ENCODE assay signal across 15 mouse cellular contexts in genomic region chr3:144679701-144680159, GRCm38 (mm10). TPM values are rescaled to one million over a fixed set of nuclear protein-coding genes. Genes with fewer than 3 reads are reported as not detected.
A peak's percentile ranks its signal among the peaks of the same experiment; 100 is the strongest.
DNase-seq lines count a peak whose midpoint lies in the region; ATAC-seq and TF ChIP-seq lines count a peak whose summit lies in the region.
"Had no signal": no experiment of that assay in that cellular context is flagged by ENCODE, and none has a peak within 500 bp of the region (broad histone marks: within the 10 kb centered on the region; RNA-seq: fewer than 3 reads in every experiment).

No protein-coding gene starts in this region.

- no peak for ATAC-seq in liver, postnatal 0 days
- ATAC-seq in hindbrain, embryonic 16.5 days: no peak

- TF ChIP-seq CTCF in liver, postnatal 0 days (IDR thresholded peaks at IDR 0.05; ENCODE audit: low read depth): no peak

- TF ChIP-seq EP300 in liver, postnatal 0 days (IDR thresholded peaks at IDR 0.05; ENCODE audit: low read depth): no peak

- 0 out of 2 replicates have a peak, but pooled peaks cover 5% of the 10 kb centered on the region for H3K36me3 ChIP-seq in heart, embryonic 10.5 days
- H3K36me3 ChIP-seq in liver, postnatal 0 days (replicated peaks; ENCODE audit: insufficient read depth, low read length): no peaks in the 10 kb centered on the region
- no peaks in the 10 kb centered on the region; the same call in 1 of the 2 replicates for H3K36me3 ChIP-seq in hindbrain, embryonic 16.5 days (ENCODE audit: control insufficient read depth, insufficient read depth, low read length)
- H3K36me3 ChIP-seq: hindbrain, embryonic 12.5 days had no signal

- no peak overlapping the region for H3K27ac ChIP-seq in heart, embryonic 10.5 days
- no peak overlapping the region for H3K27ac ChIP-seq in liver, postnatal 0 days (ENCODE audit: low read depth)
- H3K27ac ChIP-seq in hindbrain, embryonic 16.5 days (ENCODE audit: low read depth, low read length): no peak overlapping the region
- H3K27ac ChIP-seq: hindbrain, embryonic 12.5 days had no signal

- DNase-seq in heart, embryonic 10.5 days (ENCODE audit: low spot score): peak; percentile 56
- no peak for DNase-seq in heart, adult 8-10 months (ENCODE audit: low spot score)
- peak; percentile 86 for DNase-seq in NIH3T3 (ENCODE audit: low read depth)
- DNase-seq in gastrocnemius, postnatal 14 days: peak; percentile 40
- DNase-seq in liver, postnatal 0 days: peak; percentile 11
- no peak for DNase-seq in frontal cortex, postnatal 25 days (ENCODE audit: low spot score in 2 of 2)
- no peak for DNase-seq in urinary bladder, adult 18-20 months (ENCODE audit: low spot score in 2 of 2)
- DNase-seq: cerebellum, adult 18-20 months; kidney, adult 2 months; layer of hippocampus, adult 9-11 months; lung, embryonic 14.5 days; thymus, postnatal 36 days had no signal

- intact Hi-C loops in gastrocnemius, postnatal 14 days (cut with DNase I; ENCODE audit: low total_unique reads): no loop called here

- no peak overlapping the region for H3K4me3 ChIP-seq in heart, embryonic 10.5 days
- no peak overlapping the region for H3K4me3 ChIP-seq in liver, postnatal 0 days (ENCODE audit: low read depth, low read length)
- no peak overlapping the region for H3K4me3 ChIP-seq in hindbrain, embryonic 16.5 days (ENCODE audit: low read length)
- H3K4me3 ChIP-seq: hindbrain, embryonic 12.5 days had no signal

- no peaks in the 10 kb centered on the region for H3K9me3 ChIP-seq in heart, embryonic 10.5 days
- no peaks in the 10 kb centered on the region for H3K9me3 ChIP-seq in liver, postnatal 0 days (ENCODE audit: low read length)
- H3K9me3 ChIP-seq in hindbrain, embryonic 16.5 days (ENCODE audit: control insufficient read depth, low read length): no peaks in the 10 kb centered on the region
- H3K9me3 ChIP-seq: hindbrain, embryonic 12.5 days had no signal

- H3K27me3 ChIP-seq in heart, embryonic 10.5 days (ENCODE audit: insufficient read depth, poor library complexity, severe bottlenecking): no peaks in the 10 kb centered on the region
- H3K27me3 ChIP-seq in liver, postnatal 0 days (ENCODE audit: insufficient read depth, low read length): no peaks in the 10 kb centered on the region
- H3K27me3 ChIP-seq in hindbrain, embryonic 16.5 days (replicated peaks; ENCODE audit: control insufficient read depth, insufficient read depth, low read length): no peaks in the 10 kb centered on the region
- H3K27me3 ChIP-seq: CH12.LX; hindbrain, embryonic 12.5 days had no signal

- H3K9ac ChIP-seq in liver, postnatal 0 days (replicated peaks): no peak overlapping the region
- no peak overlapping the region for H3K9ac ChIP-seq in hindbrain, embryonic 16.5 days (ENCODE audit: low read depth, low read length)
- H3K9ac ChIP-seq: hindbrain, embryonic 12.5 days; lung, embryonic 14.5 days had no signal

- H3K4me2 ChIP-seq in liver, postnatal 0 days (ENCODE audit: low read depth, low read length): no peak overlapping the region
- H3K4me2 ChIP-seq in hindbrain, embryonic 16.5 days (ENCODE audit: low read length): no peak overlapping the region
- H3K4me2 ChIP-seq: hindbrain, embryonic 12.5 days; lung, embryonic 14.5 days had no signal

- H3K4me1 ChIP-seq in heart, embryonic 10.5 days: peaks cover 7% of the 10 kb centered on the region
- peaks cover 25% of the 10 kb centered on the region for H3K4me1 ChIP-seq in liver, postnatal 0 days (ENCODE audit: insufficient read depth)
- no peaks in the 10 kb centered on the region for H3K4me1 ChIP-seq in hindbrain, embryonic 16.5 days (ENCODE audit: control insufficient read depth, insufficient read depth, low read depth, low read length)
- H3K4me1 ChIP-seq: hindbrain, embryonic 12.5 days had no signal

- WGBS in heart, embryonic 10.5 days: 75% methylated on average over 8 of the region's 8 CpGs
- WGBS in liver, postnatal 0 days (ENCODE audit: insufficient replicate concordance): 75% methylated on average over 8 of the region's 8 CpGs
- WGBS in hindbrain, embryonic 16.5 days: 82% methylated on average over 8 of the region's 8 CpGs

RNA-seq across cellular contexts. Expression of gene Sh3glb1, which starts 40.4 kb away (rescaled TPM):
- 99.9 and 114 TPM in 2 replicates for polyA plus RNA-seq in heart, embryonic 10.5 days (2016; fragmentation: Nextera tagmentation; extraction: Ambion mirVana)
- total RNA-seq in heart, adult 8-10 months (2022): 100 to 1,000 TPM; 329 to 372 (median 356) TPM
- total RNA-seq in gastrocnemius, postnatal 14 days (2021): 100 to 1,000 TPM; 269 to 286 TPM
- 84.8 and 91.2 TPM in 2 replicates for polyA plus RNA-seq in liver, postnatal 0 days (2015; fragmentation: Nextera tagmentation; extraction: Ambion mirVana)
- 95.4 and 113 TPM in 2 replicates for polyA plus RNA-seq in hindbrain, embryonic 16.5 days (2015; fragmentation: Nextera tagmentation; extraction: Ambion mirVana)

Comparison
In these comparisons a context has a peak if more than half of its experiments do, and no peak if none do; other contexts are left out.
1. DNase-seq: peak in heart, embryonic 10.5 days (single experiment), NIH3T3 (single experiment), gastrocnemius, postnatal 14 days (single experiment) and liver, postnatal 0 days (single experiment); none in heart, adult 8-10 months (single experiment), frontal cortex, postnatal 25 days (0 of 2) and urinary bladder, adult 18-20 months (0 of 2).